Mouse (Mus musculus): ENCODE measurements around the gene Enam. TPM values are rescaled to one million over a fixed set of nuclear protein-coding genes. Genes with fewer than 3 reads are reported as not detected.

Gene Enam
- total RNA-seq (2023) = not detected in 2 replicates

GRCm38 (mm10) chr5:88487675-88488074, at the start of gene Enam:
Gene Enam (plus strand): TSS chr5:88487975.

GRCm38 (mm10) chr5:88455691-88456090, 32.1 kb upstream of the Enam start, which contains the start of gene Ambn:
Gene Ambn (plus strand): TSS chr5:88455991.

GRCm38 (mm10) chr5:88527657-88528056, 39.9 kb downstream of the Enam start, which contains the start of gene Jchain:
Gene Jchain (minus strand): TSS chr5:88527891.

GRCm38 (mm10) chr5:88554086-88554886, 66.5 kb downstream of the Enam start, which contains the start of gene Utp3:
Gene Utp3 (plus strand): TSS chr5:88554462.

Other genes with a start within 250 kb of the Enam start
- gene Gm7714, start 219.1 kb upstream of the Enam start, total RNA-seq (2023) = not detected in 2 replicates
- gene Prol1, start 170.7 kb upstream of the Enam start, total RNA-seq (2023) = not detected in 2 replicates
- not detected in 2 replicates for gene Amtn, start 111.9 kb upstream of the Enam start, total RNA-seq (2023)
- not detected in 2 replicates for gene Ambn, start 32.0 kb upstream of the Enam start, total RNA-seq (2023)
- gene Jchain, start 39.9 kb downstream of the Enam start, total RNA-seq (2023) = 35.7 and 53.5 TPM in 2 replicates
- gene Utp3, start 66.5 kb downstream of the Enam start, total RNA-seq (2023) = 25.8 and 36.6 TPM in 2 replicates
- gene Rufy3, start 77.1 kb downstream of the Enam start, total RNA-seq (2023) = 8.6 and 10.5 TPM in 2 replicates
- 31.2 and 32.0 TPM in 2 replicates for gene Grsf1, start 188.2 kb downstream of the Enam start, total RNA-seq (2023)
- 20.6 and 25.2 TPM in 2 replicates for gene Mob1b, start 232.9 kb downstream of the Enam start, total RNA-seq (2023)

Measured in neutrophil, adult 65 days (primary cell).